ENCODE assay signal across 9 mouse cellular contexts in genomic region chrX:72987520-72987905, GRCm38 (mm10). TPM values are rescaled to one million over a fixed set of nuclear protein-coding genes. Genes with fewer than 3 reads are reported as not detected.
DNase-seq lines count a peak whose midpoint lies in the region; ATAC-seq and TF ChIP-seq lines count a peak whose summit lies in the region.
"Had no signal": no experiment of that assay in that cellular context is flagged by ENCODE, and none has a peak within 500 bp of the region (broad histone marks: within the 10 kb centered on the region; RNA-seq: fewer than 3 reads in every experiment).

No protein-coding gene starts in this region.

- no peaks in the 10 kb centered on the region for H3K9me3 ChIP-seq in hindbrain, embryonic 12.5 days (replicated peaks)
- no peaks in the 10 kb centered on the region for H3K9me3 ChIP-seq in midbrain, embryonic 11.5 days (ENCODE audit: control insufficient read depth, low read length)

- H3K27me3 ChIP-seq in kidney, adult 2 months (replicated peaks; ENCODE audit: control insufficient read depth, insufficient read depth, low read length): no peaks in the 10 kb centered on the region
- peaks cover 17% of the 10 kb centered on the region for H3K27me3 ChIP-seq in hindbrain, embryonic 12.5 days
- no peaks in the 10 kb centered on the region; the same call in 1 of the 2 replicates for H3K27me3 ChIP-seq in midbrain, embryonic 11.5 days (ENCODE audit: control insufficient read depth, insufficient read depth, low read length)

- no peak overlapping the region for H3K27ac ChIP-seq in kidney, adult 2 months (ENCODE audit: insufficient read depth, low read depth, low read length)
- no peak overlapping the region for H3K27ac ChIP-seq in brown adipose tissue, adult 24 weeks (replicated peaks; ENCODE audit: low read depth, low read length)
- no peak overlapping the region for H3K27ac ChIP-seq in hindbrain, embryonic 12.5 days
- no peak overlapping the region for H3K27ac ChIP-seq in midbrain, embryonic 11.5 days (ENCODE audit: low read depth, low read length)

- ATAC-seq in hindbrain, embryonic 12.5 days (ENCODE audit: low FRiP score): 0 out of 2 replicates have a peak, but pooled peaks have one; percentile 8
- no peak for ATAC-seq in midbrain, embryonic 11.5 days (ENCODE audit: low FRiP score)
- ATAC-seq in frontal cortex, adult (ENCODE audit: low TSS enrichment): no peak

- H3K4me3 ChIP-seq in kidney, adult 2 months (ENCODE audit: insufficient read depth, low read depth, low read length): peak overlapping the region; percentile 73
- peak overlapping the region; percentile 66 for H3K4me3 ChIP-seq in brown adipose tissue, adult 24 weeks (ENCODE audit: insufficient read depth, low read depth, low read length)
- H3K4me3 ChIP-seq in hindbrain, embryonic 12.5 days: peak overlapping the region; percentile 34
- peak overlapping the region; percentile 30 for H3K4me3 ChIP-seq in midbrain, embryonic 11.5 days (ENCODE audit: low read depth, low read length)

- peak overlapping the region; percentile 35; the same call in 1 of the 2 replicates for H3K9ac ChIP-seq in hindbrain, embryonic 12.5 days
- H3K9ac ChIP-seq in midbrain, embryonic 11.5 days (ENCODE audit: low read length): no peak overlapping the region

- H3K36me3 ChIP-seq in kidney, adult 2 months (ENCODE audit: control insufficient read depth, insufficient read depth, low read length): no peaks in the 10 kb centered on the region
- no peaks in the 10 kb centered on the region for H3K36me3 ChIP-seq in hindbrain, embryonic 12.5 days
- H3K36me3 ChIP-seq in midbrain, embryonic 11.5 days (ENCODE audit: control insufficient read depth, insufficient read depth, low read length): no peaks in the 10 kb centered on the region

- DNase-seq in kidney, adult 2 months: no peak
- DNase-seq in kidney, postnatal 14 days: no peak
- peak; percentile 83 for DNase-seq in midbrain, embryonic 11.5 days (ENCODE audit: low spot score, missing footprints)
- DNase-seq in urinary bladder, postnatal 14 days (ENCODE audit: low spot score): no peak
- no peak for DNase-seq in layer of hippocampus, postnatal 14 days (ENCODE audit: low spot score in 2 of 2)

- WGBS in kidney, adult 2 months: 9% methylated on average over 14 of the region's 14 CpGs
- 33% methylated on average over 14 of the region's 14 CpGs for WGBS in hindbrain, embryonic 12.5 days
- WGBS in midbrain, embryonic 11.5 days: 19% methylated on average over 14 of the region's 14 CpGs

- no peak for TF ChIP-seq CTCF in kidney, adult 2 months (conservative IDR thresholded peaks at IDR 0.05; ENCODE audit: insufficient read depth, insufficient read length, low read depth, low read length)

- H3K4me1 ChIP-seq in kidney, adult 2 months (ENCODE audit: control insufficient read depth, insufficient read depth, low read length): no peaks in the 10 kb centered on the region
- H3K4me1 ChIP-seq in brown adipose tissue, adult 24 weeks (ENCODE audit: control insufficient read depth, insufficient read depth, insufficient read length, low read length): peaks cover 5% of the 10 kb centered on the region
- H3K4me1 ChIP-seq in hindbrain, embryonic 12.5 days: no peaks in the 10 kb centered on the region
- no peaks in the 10 kb centered on the region for H3K4me1 ChIP-seq in midbrain, embryonic 11.5 days (ENCODE audit: control insufficient read depth, insufficient read depth, low read length)

- H3K4me2 ChIP-seq in hindbrain, embryonic 12.5 days (replicated peaks): peak overlapping the region; percentile 56
- H3K4me2 ChIP-seq in midbrain, embryonic 11.5 days: peak overlapping the region; percentile 50

- no peak for TF ChIP-seq POLR2A in kidney, adult 2 months (IDR thresholded peaks at IDR 0.05; ENCODE audit: low read depth, low read length)

RNA-seq across cellular contexts. Expression of gene Zfp185, which starts 0.4 kb away (rescaled TPM):
- 5.9 and 6.7 TPM in 2 replicates for polyA plus RNA-seq in kidney, adult 2 months (2012; rRNA removed)
- 6.0 and 7.1 TPM in 2 replicates for polyA plus RNA-seq in brown adipose tissue, adult 24 weeks (2012; ENCODE audit: insufficient read depth, insufficient read length, missing spikeins)
- polyA plus RNA-seq in hindbrain, embryonic 12.5 days (2016; fragmentation: Nextera tagmentation; extraction: Ambion mirVana): 6.9 and 8.8 TPM in 2 replicates
- 3.4 and 3.9 TPM in 2 replicates for polyA plus RNA-seq in midbrain, embryonic 11.5 days (2014; fragmentation: Nextera tagmentation; extraction: Ambion mirVana)
- 1 to 10 TPM in 1 of 2 experiments, under 1 TPM in 1; 0.83 to 1.6 TPM for total RNA-seq in layer of hippocampus, postnatal 14 days (2021)
- total RNA-seq: MEL had no signal

RNA-seq across cellular contexts. Expression of gene Pnma5, which starts 49.4 kb away (rescaled TPM):
- not detected in 2 replicates for polyA plus RNA-seq in kidney, adult 2 months (2012; rRNA removed)
- not detected in 2 replicates for polyA plus RNA-seq in brown adipose tissue, adult 24 weeks (2012; ENCODE audit: insufficient read depth, insufficient read length, missing spikeins)
- 0.09 TPM in 1 of 2 replicates, not detected in the other for polyA plus RNA-seq in hindbrain, embryonic 12.5 days (2016; fragmentation: Nextera tagmentation; extraction: Ambion mirVana)
- not detected in 2 replicates for polyA plus RNA-seq in midbrain, embryonic 11.5 days (2014; fragmentation: Nextera tagmentation; extraction: Ambion mirVana)
- under 1 TPM; 0.52 to 0.62 TPM for total RNA-seq in layer of hippocampus, postnatal 14 days (2021)
